Mouse (Mus musculus) ES-E14 (cell line): ENCODE measurements at regions not wholly inside any gene's neighbourhood (a gene's known extent, or its start where the extent isn't known, plus 50 kb on each side); places are given as distances from the start of the nearest gene placed in this dataset.

Experiments
- DNase-seq: peaks from one replicate; pipeline ENCODE4 v3.0.0-alpha.2; 2013; ENCODE audit warnings: low read depth, low spot score
- H3K27ac ChIP-seq: 2 replicates; pipeline ENCODE4 v1.5.1; 2012; ENCODE audit warnings: low read depth, mild to moderate bottlenecking, low read length, moderate library complexity, mixed read lengths; ENCODE audit not compliant: poor library complexity, insufficient read depth, severe bottlenecking
- H3K36me3 ChIP-seq: 2 replicates; pipeline ENCODE4 v1.6.1; 2012; ENCODE audit warnings: mild to moderate bottlenecking, low read length, moderate library complexity, mixed read lengths; ENCODE audit not compliant: control insufficient read depth, poor library complexity, insufficient read depth, severe bottlenecking
- H3K4me1 ChIP-seq, 2 experiments: fragments of 150-350 bp in 1 of 2; sonication (generic) in 1 of 2; 2 replicates each; pipeline ENCODE4 v1.6.1; 2012; ENCODE audit warnings: low read length in 2 of 2, mild to moderate bottlenecking in 1 of 2, mixed read lengths in 1 of 2; ENCODE audit not compliant: control insufficient read depth in 2 of 2, insufficient read depth in 2 of 2, poor library complexity in 1 of 2
- H3K4me3 ChIP-seq, 2 experiments: fragments of 150-350 bp in 1 of 2; sonication (generic) in 1 of 2; 2 replicates each; pipeline ENCODE4 v1.5.1; 2012; ENCODE audit warnings: low read length in 2 of 2, low read depth in 1 of 2, mild to moderate bottlenecking in 1 of 2, mixed read lengths in 1 of 2; ENCODE audit not compliant: insufficient read depth in 1 of 2, poor library complexity in 1 of 2, severe bottlenecking in 1 of 2
- H3K9ac ChIP-seq: 2 replicates; pipeline ENCODE4 v1.6.1; 2012; ENCODE audit warnings: low read depth, mild to moderate bottlenecking, low read length, mixed read lengths; ENCODE audit not compliant: poor library complexity, insufficient read depth, severe bottlenecking
- H3K9me3 ChIP-seq: fragments of 150-350 bp; sonication (generic); 2 replicates; pipeline ENCODE4 v1.6.1; 2012; ENCODE audit warnings: low read depth, mild to moderate bottlenecking, low read length; ENCODE audit not compliant: control insufficient read depth, insufficient read depth
- CHD2 ChIP-seq: IDR thresholded peaks from 2 replicates; pipeline ENCODE4 v1.6.1; 2014; ENCODE audit warnings: mild to moderate bottlenecking, low read depth, low read length, inconsistent platforms
- HCFC1 ChIP-seq: IDR thresholded peaks from 2 replicates; pipeline ENCODE4 v1.6.1; 2012; ENCODE audit warnings: low read length, inconsistent platforms, borderline replicate concordance; ENCODE audit not compliant: insufficient read depth
- MAFK ChIP-seq: IDR thresholded peaks from 2 replicates; pipeline ENCODE4 v1.6.1; 2014; ENCODE audit warnings: mild to moderate bottlenecking, low read depth, low read length, inconsistent platforms; ENCODE audit not compliant: insufficient read depth
- ZC3H11A ChIP-seq: IDR thresholded peaks from 2 replicates; pipeline ENCODE4 v1.6.1; 2012; ENCODE audit warnings: low read depth, mild to moderate bottlenecking, inconsistent platforms, low read length, borderline replicate concordance
- ZNF384 ChIP-seq: IDR thresholded peaks from 2 replicates; pipeline ENCODE4 v1.6.1; 2012; ENCODE audit warnings: low read depth, low read length, inconsistent platforms
- in situ Hi-C, 2 experiments: fragments of 600-800 bp; cut with MboI; formaldehyde crosslinking; loops; one replicate each; pipeline ENCODE4 v1.15.1; 2025; ENCODE audit warnings: low sequenced_read_pairs in 2 of 2, inconsistent platforms in 1 of 2; ENCODE audit not compliant: unreplicated experiment in 2 of 2

GRCm38 (mm10) chr7:57992406-57993223 is 482.8 kb upstream of the Gabra5 start:
- Histone ChIP-seq H3K4me1 (no peaks in the 10 kb centered on the region), H3K36me3 (no peaks in the 10 kb centered on the region), H3K27ac (no peak overlapping the region), H3K9me3 (no peaks in the 10 kb centered on the region), H3K9ac (no peak overlapping the region), H3K4me3 (no peak overlapping the region)
- in situ Hi-C loops: no loop called here
- DNase-seq: no peak
- TF ChIP-seq MAFK (no peak), ZC3H11A (no peak), ZNF384 (no peak), HCFC1 (no peak), CHD2 (no peak)

GRCm38 (mm10) chr7:57983192-57983591 is 473.3 kb upstream of the Gabra5 start:
- Histone ChIP-seq H3K27ac (no peak overlapping the region), H3K9me3 (no peaks in the 10 kb centered on the region), H3K4me1 (no peaks in the 10 kb centered on the region), H3K9ac (no peak overlapping the region), H3K36me3 (no peaks in the 10 kb centered on the region), H3K4me3 (no peak overlapping the region)
- DNase-seq: no peak
- TF ChIP-seq CHD2: no peak
- no peak for TF ChIP-seq ZC3H11A
- no peak for TF ChIP-seq MAFK
- in situ Hi-C loops: no loop called here

- no peaks in the 10 kb centered on the region for H3K9me3 ChIP-seq
- no peaks in the 10 kb centered on the region for H3K36me3 ChIP-seq
- no peaks in the 10 kb centered on the region for H3K4me1 ChIP-seq
- H3K9ac ChIP-seq: no peak overlapping the region
- H3K27ac ChIP-seq: no peak overlapping the region
- TF ChIP-seq ZC3H11A (no peak), ZNF384 (no peak), HCFC1 (no peak), MAFK (no peak)
- in situ Hi-C loops: no loop called here
- peak; percentile 17 for DNase-seq
- no peak overlapping the region for H3K4me3 ChIP-seq
Measured at GRCm38 (mm10) chr7:57966216-57966615, 456.4 kb upstream of the Gabra5 start.

GRCm38 (mm10) chr7:57958871-57959270 is 449.0 kb upstream of the Gabra5 start:
- H3K36me3 ChIP-seq: no peaks in the 10 kb centered on the region
- in situ Hi-C loops: no loop called here
- TF ChIP-seq HCFC1 (no peak), CHD2 (no peak), MAFK (no peak), ZC3H11A (no peak), ZNF384 (no peak)

More at GRCm38 (mm10) chr7:57958871-57959270, 449.0 kb upstream of the Gabra5 start:
- Histone ChIP-seq H3K9me3 (no peaks in the 10 kb centered on the region), H3K4me1 (no peaks in the 10 kb centered on the region), H3K27ac (no peak overlapping the region), H3K4me3 (no peak overlapping the region), H3K9ac (no peak overlapping the region)
- no peak for DNase-seq
